Mouse (Mus musculus): Measurements from ENCODE around the gene C8b.

Gene C8b

GRCm38 (mm10) chr4:104766065-104766464, at the start of gene C8b:
TSS of gene C8b (plus strand) at chr4:104766317.
- DNase-seq (ENCODE audit: low read depth, low spot score): no peak

- no peak for DNase-seq (ENCODE audit: low read depth, low spot score)
These were observed 49.6 kb upstream of the C8b start for GRCm38 (mm10) chr4:104716506-104716905.

- DNase-seq (ENCODE audit: low read depth, low spot score): no peak
These were observed 46.9 kb upstream of the C8b start for GRCm38 (mm10) chr4:104718973-104719795.

GRCm38 (mm10) chr4:104723527-104724045, 42.5 kb upstream of the C8b start:
- no peak for DNase-seq (ENCODE audit: low read depth, low spot score)

- DNase-seq (ENCODE audit: low read depth, low spot score): no peak
These were observed 41.9 kb upstream of the C8b start for GRCm38 (mm10) chr4:104724258-104724657.

- DNase-seq (ENCODE audit: low read depth, low spot score): no peak
These were observed 40.4 kb upstream of the C8b start for GRCm38 (mm10) chr4:104725673-104726072.

GRCm38 (mm10) chr4:104729185-104729584, 36.9 kb upstream of the C8b start:
- no peak for DNase-seq (ENCODE audit: low read depth, low spot score)

GRCm38 (mm10) chr4:104746500-104746899, 19.6 kb upstream of the C8b start:
- no peak for DNase-seq (ENCODE audit: low read depth, low spot score)

GRCm38 (mm10) chr4:104754090-104754489, 12.0 kb upstream of the C8b start:
- DNase-seq (ENCODE audit: low read depth, low spot score): no peak

GRCm38 (mm10) chr4:104760878-104761624, 5.1 kb upstream of the C8b start:
- no peak for DNase-seq (ENCODE audit: low read depth, low spot score)

- no peak for DNase-seq (ENCODE audit: low read depth, low spot score)
These were observed 2.1 kb downstream of the C8b start for GRCm38 (mm10) chr4:104768190-104768589.

GRCm38 (mm10) chr4:104769602-104770001, 3.5 kb downstream of the C8b start:
- DNase-seq (ENCODE audit: low read depth, low spot score): no peak

- no peak for DNase-seq (ENCODE audit: low read depth, low spot score)
These were observed 4.2 kb downstream of the C8b start for GRCm38 (mm10) chr4:104770331-104770730.

- DNase-seq (ENCODE audit: low read depth, low spot score): no peak
These were observed 9.5 kb downstream of the C8b start for GRCm38 (mm10) chr4:104775601-104776000.

- no peak for DNase-seq (ENCODE audit: low read depth, low spot score)
These were observed 13.3 kb downstream of the C8b start for GRCm38 (mm10) chr4:104779460-104779859.

GRCm38 (mm10) chr4:104781441-104781840, 15.3 kb downstream of the C8b start:
- no peak for DNase-seq (ENCODE audit: low read depth, low spot score)

GRCm38 (mm10) chr4:104782346-104782745, 16.2 kb downstream of the C8b start:
- DNase-seq (ENCODE audit: low read depth, low spot score): no peak

- no peak for DNase-seq (ENCODE audit: low read depth, low spot score)
These were observed 26.0 kb downstream of the C8b start for GRCm38 (mm10) chr4:104792111-104792510.

- DNase-seq (ENCODE audit: low read depth, low spot score): no peak
These were observed 32.8 kb downstream of the C8b start for GRCm38 (mm10) chr4:104798951-104799350.

GRCm38 (mm10) chr4:104801625-104802024, 35.5 kb downstream of the C8b start:
- DNase-seq (ENCODE audit: low read depth, low spot score): no peak

- DNase-seq (ENCODE audit: low read depth, low spot score): no peak
These were observed 38.0 kb downstream of the C8b start for GRCm38 (mm10) chr4:104804100-104804499.

- DNase-seq (ENCODE audit: low read depth, low spot score): no peak
These were observed 39.5 kb downstream of the C8b start for GRCm38 (mm10) chr4:104805414-104806257.
